Mouse (Mus musculus) heart, postnatal 14 days (tissue): ENCODE results near the gene Snapc4. TPM values are rescaled to one million over a fixed set of nuclear protein-coding genes. Genes with fewer than 3 reads are reported as not detected.

Experiments
- DNase-seq, 2 experiments: peaks; one replicate each; pipeline ENCODE4 v3.0.0; 2021 to 2022
- intact Hi-C: fragments of 180-260 bp; cut with DNase I; formaldehyde crosslinking; loops from one replicate; pipeline ENCODE4 v1.15.1; 2025
- total RNA-seq, 2 experiments: library from RNA; stranded (reverse); gene quantifications; 2 replicates each; pipeline ENCODE4 v1.2.3; 2021

Gene Snapc4
- total RNA-seq, 2 experiments from 2014 or later: 11.8 to 13.3 TPM

- DNase-seq: no peak
- intact Hi-C loops: no loop called here
Observed at GRCm38 (mm10) chr2:26348241-26348640, 32.2 kb downstream of the Snapc4 start.

- intact Hi-C loops: no loop called here
- peak in 1 of 2 experiments; percentile 33 for DNase-seq
Observed at GRCm38 (mm10) chr2:26342609-26343490, 37.6 kb downstream of the Snapc4 start.

GRCm38 (mm10) chr2:26342044-26342443, 38.4 kb downstream of the Snapc4 start:
- DNase-seq: peak; percentile 85 to 89
- intact Hi-C loops: no loop called here

GRCm38 (mm10) chr2:26341510-26341981, 38.9 kb downstream of the Snapc4 start:
- peak in 1 of 2 experiments; percentile 47 for DNase-seq
- intact Hi-C loops: no loop called here

GRCm38 (mm10) chr2:26339204-26339551, 41.3 kb downstream of the Snapc4 start:
- intact Hi-C loops: no loop called here
- peak; percentile 76 to 87 for DNase-seq

- intact Hi-C loops: no loop called here
- DNase-seq: no peak
Observed at GRCm38 (mm10) chr2:26338302-26339203, 41.9 kb downstream of the Snapc4 start.

GRCm38 (mm10) chr2:26330702-26331101, 49.8 kb downstream of the Snapc4 start:
- intact Hi-C loops: no loop called here
- DNase-seq: no peak

GRCm38 (mm10) chr2:26330056-26330468, 50.4 kb downstream of the Snapc4 start:
- no peak for DNase-seq

GRCm38 (mm10) chr2:26329402-26329801, 51.1 kb downstream of the Snapc4 start:
- DNase-seq: peak; percentile 74 to 79
- intact Hi-C loops: no loop called here

More at GRCm38 (mm10) chr2:26330056-26330468, 50.4 kb downstream of the Snapc4 start:
- intact Hi-C loops: no loop called here

- intact Hi-C loops: no loop called here
- DNase-seq: peak in 1 of 2 experiments; percentile 7
Observed at GRCm38 (mm10) chr2:26327852-26328251, 52.6 kb downstream of the Snapc4 start.

GRCm38 (mm10) chr2:26325386-26326181, 54.9 kb downstream of the Snapc4 start:
- peak; percentile 77 to 81 for DNase-seq
- intact Hi-C loops: loop anchor here (1.0 kb wide), 1 partner anchor 27 kb away; the partner anchor contains the start of gene Dnlz

- DNase-seq: peak; percentile 41 to 64
- intact Hi-C loops: loop anchor here (1.0 to 5.0 kb wide), 2 partner anchors 27 to 237 kb away; partner anchors contain the start of gene Dnlz
Observed at GRCm38 (mm10) chr2:26324917-26325316, 55.5 kb downstream of the Snapc4 start.

GRCm38 (mm10) chr2:26323589-26324325, 56.7 kb downstream of the Snapc4 start:
- DNase-seq: no peak
- intact Hi-C loops: loop anchor here (5.0 kb wide), 1 partner anchor 239 kb away; no protein-coding TSS in a partner anchor

GRCm38 (mm10) chr2:26320245-26321185, 59.9 kb downstream of the Snapc4 start:
- DNase-seq: no peak
- intact Hi-C loops: loop anchor here (5.0 kb wide), 1 partner anchor 242 kb away; no protein-coding TSS in a partner anchor

GRCm38 (mm10) chr2:26319519-26320244, 60.8 kb downstream of the Snapc4 start:
- intact Hi-C loops: loop anchor here (5.0 kb wide), 2 partner anchors 33 to 243 kb away; partner anchors contain the start of gene Dnlz
- no peak for DNase-seq

GRCm38 (mm10) chr2:26319109-26319508, 61.3 kb downstream of the Snapc4 start:
- intact Hi-C loops: loop anchor here (5.0 kb wide), 1 partner anchor 33 kb away; the partner anchor contains the start of gene Dnlz
- no peak for DNase-seq
